Mouse (Mus musculus) gastrocnemius, postnatal 25 days (tissue): ENCODE results near the gene Adprhl2. TPM values are rescaled to one million over a fixed set of nuclear protein-coding genes. Genes with fewer than 3 reads are reported as not detected.

Experiments
- DNase-seq: peaks from one replicate; pipeline ENCODE4 v3.0.0; 2022
- long read RNA-seq, 2 experiments: library from polyadenylated mRNA; stranded (forward); transcript quantifications; one replicate each; pipeline ENCODE4 v2.0.0; 2021
- total RNA-seq, 2 experiments: library from RNA; stranded (reverse); gene quantifications; 1 replicate in 1 of 2; 2 replicates in 1 of 2; pipeline ENCODE4 v1.2.3; 2021

Gene Adprhl2
- total RNA-seq: 1 to 10 TPM; 7.4 to 8.4 TPM
- long read RNA-seq, experiment 1, transcript Adprhl2-201 (6 exons, 1,672 nt): major isoform, 6 of 8 reads
- long read RNA-seq, experiment 1, partial matches to known transcripts: 0 of 8 reads
- long read RNA-seq, experiment 1, other reads (novel, unspliced or antisense): 2 of 8 reads
- long read RNA-seq, experiment 2, transcript Adprhl2-201 (6 exons, 1,672 nt): major isoform, 14 of 17 reads
- long read RNA-seq, experiment 2, partial matches to known transcripts: 0 of 17 reads
- long read RNA-seq, experiment 2, other reads (novel, unspliced or antisense): 2 of 17 reads

DNA sequence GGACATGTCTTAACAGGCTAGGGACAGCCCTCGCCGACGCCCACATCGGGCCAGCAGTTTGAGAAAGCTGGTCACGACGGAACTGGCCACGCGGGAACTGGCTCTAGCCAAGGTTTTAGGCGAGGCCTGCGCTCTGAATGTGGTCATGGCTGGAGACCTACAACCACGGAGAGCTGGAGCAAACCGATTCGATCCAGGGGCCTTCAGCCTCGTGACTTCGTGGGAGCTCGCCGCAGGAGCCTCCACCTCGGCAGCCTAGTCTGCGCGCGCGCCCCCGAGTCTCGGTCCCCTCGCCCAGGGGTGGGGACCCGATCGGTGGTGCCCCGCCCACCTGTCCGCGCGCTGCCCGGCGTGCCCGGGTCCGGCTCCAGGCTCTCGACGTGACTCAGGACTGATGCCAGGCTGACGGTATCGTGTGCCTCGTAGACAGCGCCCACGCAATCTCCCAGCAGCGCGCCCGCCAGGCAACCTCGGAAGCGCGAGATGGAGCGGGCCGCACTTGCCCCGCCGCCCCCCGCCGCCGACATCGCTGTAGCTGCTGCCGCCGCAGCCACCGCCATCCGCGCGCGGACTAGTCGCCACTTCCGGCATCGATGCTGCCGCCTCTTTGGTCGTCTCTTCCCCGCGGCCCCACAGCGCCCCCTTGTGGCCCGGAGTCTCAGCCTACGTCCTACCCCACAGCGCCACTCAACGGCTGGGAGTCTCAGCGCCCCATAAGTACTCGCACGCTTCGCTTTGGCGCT, at the start of gene Adprhl2:
Gene Adprhl2, minus strand, starts transcription at position 593 of the 743 bp plus-strand sequence.
- DNase-seq: peak; percentile 94

DNA sequence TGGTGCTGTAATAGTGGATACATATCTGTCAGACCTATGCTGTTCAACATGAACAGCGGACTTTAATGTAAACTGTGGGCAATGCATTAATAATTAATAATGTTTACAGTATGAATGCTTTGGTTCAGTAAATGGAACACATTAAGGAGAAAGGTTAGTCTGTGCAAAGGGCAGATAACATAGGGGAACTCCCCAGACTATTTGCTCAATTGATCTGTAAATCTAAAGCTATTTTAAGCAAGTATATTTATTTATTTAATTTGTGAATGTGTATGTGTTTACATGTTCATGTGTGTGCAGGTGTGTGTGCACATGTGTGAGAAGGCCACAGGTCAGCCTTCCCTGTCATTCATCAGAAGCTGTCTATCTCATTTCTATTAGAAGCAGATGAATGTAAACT, 38.6 kb upstream of the Adprhl2 start:
- no peak for DNase-seq

DNA sequence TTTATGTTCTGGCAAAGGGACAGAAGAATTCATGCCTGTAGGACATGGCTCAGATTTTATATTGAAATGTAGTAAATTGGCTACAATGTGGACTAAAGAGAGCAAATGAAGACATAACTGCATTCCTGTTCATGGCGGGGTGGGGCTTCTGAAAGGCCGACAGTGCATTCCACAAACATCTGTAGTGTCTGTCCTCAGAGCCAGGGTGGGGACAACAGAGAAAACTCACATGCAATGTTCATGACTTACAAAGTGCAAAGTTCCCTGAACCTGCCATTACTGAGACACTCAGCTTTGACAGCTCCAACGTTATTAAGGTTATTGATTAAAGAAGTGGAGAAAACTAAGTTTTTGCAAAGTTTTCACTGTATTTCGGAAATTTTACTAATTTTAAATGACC, 21.9 kb upstream of the Adprhl2 start:
- DNase-seq: no peak

DNA sequence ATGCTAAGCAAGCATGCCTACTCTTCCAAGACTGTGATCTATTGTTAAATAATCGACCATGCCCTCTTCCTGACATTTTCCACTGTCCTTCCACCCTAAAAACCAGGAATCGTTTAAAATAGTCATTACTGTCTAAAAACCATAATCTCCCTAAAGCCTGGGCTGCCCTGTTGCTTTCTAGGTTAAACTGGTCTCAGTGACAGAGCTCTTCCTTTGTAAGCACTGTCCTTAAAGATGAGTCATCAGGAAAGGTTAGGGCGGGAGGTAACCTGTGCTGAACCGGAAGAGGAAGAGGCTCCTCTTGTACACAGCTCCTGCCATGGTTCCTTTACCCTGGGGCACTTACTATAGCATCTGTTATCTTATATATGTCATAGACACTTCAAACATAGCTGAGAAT, 18.0 kb upstream of the Adprhl2 start:
- DNase-seq: no peak

DNA sequence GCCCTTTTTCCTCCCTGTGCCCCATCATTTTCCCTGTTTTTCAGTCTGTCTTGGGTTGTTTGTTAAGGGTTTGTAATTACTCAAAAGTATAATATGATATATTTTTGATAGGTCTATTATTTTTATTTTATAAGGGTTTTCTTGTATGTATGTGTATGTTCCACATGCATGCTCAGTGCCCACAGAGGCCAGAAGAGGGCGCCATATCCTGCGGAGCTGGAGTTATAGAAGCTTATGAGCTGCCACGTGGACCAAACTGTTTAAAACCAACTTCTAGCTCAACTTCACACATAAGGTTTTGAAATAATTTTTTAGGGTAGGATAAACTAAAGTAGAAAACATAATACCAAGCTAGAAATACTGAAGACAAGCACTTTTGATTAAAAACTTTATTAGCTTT, 10.9 kb upstream of the Adprhl2 start:
- DNase-seq: no peak

DNA sequence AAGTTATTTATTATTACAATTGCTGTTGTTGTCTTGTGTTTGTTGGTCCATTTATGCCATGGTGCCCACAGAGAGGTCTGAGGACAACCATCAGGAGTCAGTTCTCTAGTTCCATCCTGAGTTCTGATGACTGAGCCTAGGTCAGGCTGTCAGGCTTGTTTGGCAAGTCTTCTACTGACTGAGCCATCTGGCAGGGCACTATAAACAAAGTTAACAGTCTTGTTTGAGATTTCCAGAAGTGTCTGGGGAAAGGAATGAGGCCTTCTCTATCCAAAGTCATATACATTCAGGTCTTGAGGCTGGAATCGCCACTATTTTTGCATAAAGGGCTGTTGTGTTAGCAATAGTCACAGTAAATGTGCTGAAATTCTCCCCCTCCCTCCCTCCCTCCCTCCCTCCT, 10.2 kb upstream of the Adprhl2 start:
- DNase-seq: no peak

DNA sequence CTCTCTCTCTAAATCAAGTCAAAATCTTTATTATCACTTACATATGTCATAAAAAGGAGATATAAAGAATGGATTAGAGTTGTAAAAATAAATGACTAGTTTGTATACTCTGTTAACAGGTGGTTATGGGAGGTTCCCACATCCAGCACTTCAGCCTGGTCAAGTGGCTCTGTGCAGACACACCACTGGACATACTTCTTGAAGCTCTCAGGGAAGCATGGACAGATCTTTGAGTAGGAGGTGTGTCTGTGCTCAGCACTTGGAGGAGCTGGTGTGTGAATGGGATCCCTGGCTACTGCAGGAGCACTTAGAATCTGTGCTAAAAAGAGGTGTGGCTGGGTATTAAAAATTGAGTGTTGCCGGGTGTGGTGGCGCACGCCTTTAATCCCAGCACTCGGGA, 8.8 kb upstream of the Adprhl2 start:
- no peak for DNase-seq

DNA sequence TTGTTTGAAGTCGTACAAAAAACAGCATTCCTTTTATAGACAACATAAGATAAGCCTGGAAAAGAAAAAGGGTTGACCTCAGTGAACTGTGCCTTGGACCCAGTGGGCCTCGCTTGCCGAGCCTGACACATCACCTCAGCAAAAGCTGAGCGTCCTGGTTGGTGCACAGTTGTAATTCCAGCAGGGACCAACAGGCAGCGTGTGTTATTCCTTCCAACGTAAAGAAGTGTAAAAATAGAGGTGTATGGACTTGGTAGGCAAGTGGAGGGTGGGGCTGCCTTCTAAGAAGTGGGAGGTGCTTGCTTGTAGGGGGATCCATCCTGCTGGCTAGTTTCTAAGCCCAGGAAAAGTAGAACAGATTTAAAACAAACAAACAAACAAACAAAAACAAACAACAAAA, 4.5 kb upstream of the Adprhl2 start:
- no peak for DNase-seq

DNA sequence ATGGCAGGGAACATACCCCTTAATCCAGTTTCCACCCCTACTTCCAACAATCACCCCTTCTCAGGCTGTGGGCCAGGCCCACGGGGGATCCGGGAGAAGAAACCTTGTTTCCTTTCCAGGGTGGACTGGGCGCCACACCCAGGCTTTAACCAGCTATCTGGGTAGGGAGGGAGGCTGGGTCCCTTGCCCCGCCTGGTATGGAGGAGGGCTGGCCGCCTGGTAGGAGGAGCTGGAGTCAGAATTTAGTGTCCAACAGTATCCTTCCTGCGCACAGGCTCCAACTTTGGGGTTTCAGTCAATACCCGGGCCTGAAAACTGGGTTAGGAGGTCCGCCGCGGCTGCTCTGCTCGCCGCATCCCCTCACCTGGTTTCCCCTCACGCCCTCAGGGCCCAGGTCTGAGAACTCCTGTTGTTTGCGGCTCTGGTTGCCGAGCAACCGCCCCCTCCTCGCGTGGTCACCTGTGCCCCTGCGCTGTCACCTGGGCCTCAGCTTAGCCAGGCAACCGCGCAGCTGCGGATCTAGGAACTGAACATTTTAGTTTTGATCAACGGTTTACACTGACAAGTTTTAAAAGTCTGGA, 3.9 kb upstream of the Adprhl2 start, which contains the start of gene Tekt2:
Gene Tekt2, minus strand, starts transcription at position 408 of the 581 bp plus-strand sequence.
- DNase-seq: peak; percentile 42

DNA sequence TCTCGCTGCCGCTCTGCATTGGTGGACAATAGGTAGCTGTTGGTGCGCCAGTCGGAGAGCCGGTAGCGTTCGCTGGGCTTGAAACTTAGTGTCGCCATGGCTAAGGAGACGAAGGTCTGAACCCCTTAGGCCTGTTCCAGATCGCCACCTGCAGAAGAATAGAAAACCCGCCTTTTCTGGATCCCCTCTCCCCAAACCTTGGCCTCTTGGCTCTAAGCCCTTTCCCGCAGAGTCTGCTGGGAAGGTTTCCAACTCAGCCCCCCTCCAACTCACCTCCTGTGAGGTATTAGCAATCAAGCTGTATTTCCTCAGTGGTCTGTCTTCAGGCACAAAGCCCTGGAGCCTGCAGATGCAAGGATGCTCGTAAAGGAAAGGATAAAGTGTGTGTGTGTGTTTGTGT, 3.4 kb upstream of the Adprhl2 start:
- no peak for DNase-seq

DNA sequence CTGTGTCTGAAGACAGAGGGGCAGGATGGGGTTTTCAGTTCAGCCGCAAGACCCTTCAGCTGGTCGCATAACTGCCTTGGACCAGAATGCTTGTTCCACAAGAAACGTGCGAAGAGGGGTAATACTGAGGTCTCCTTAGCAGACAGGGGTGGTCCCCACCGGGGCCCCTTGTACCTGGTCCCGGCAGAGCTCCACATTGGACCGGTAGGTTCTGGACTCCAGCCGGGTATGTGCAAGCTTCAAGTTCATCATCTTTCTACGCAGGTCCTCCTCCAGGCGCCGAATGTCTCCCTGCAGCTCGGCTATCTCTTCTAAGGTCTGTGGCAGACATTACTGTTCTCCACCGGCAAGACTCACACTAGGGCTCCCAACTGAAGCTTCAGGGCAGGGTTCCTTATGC, 1.1 kb upstream of the Adprhl2 start:
- DNase-seq: no peak

DNA sequence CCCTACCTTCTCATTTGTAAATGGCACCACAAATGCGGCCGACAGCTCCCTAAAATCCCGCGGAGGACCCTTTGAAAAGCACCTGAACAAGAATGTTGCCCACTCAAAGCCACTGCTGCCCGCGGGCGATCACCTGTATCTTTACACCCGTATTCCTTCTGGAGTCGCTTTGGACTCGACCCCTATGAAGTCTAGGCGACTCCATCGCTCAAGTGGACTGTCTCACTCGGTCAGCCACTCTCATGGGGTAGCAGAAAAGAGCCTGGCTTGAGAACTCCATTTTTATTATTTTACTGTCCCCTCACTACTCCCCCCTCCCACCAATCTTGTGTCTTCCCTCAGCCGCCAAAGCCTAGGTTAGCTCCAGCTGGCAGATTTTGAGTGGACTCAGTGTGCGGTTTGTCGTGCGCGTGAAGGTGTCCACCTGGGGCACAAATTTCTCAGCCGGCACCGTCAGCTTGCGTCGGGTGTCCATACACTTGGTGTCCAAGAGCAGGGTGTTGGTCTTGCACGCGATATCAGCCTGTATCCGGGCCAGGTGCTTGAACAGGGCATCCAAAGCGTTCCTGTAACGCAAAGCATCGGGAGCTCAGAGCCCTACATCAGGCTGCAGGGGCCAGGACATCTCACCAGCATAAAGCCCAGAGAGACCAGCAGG, 480 bp upstream of the Adprhl2 start:
- DNase-seq: peak; percentile 9

DNA sequence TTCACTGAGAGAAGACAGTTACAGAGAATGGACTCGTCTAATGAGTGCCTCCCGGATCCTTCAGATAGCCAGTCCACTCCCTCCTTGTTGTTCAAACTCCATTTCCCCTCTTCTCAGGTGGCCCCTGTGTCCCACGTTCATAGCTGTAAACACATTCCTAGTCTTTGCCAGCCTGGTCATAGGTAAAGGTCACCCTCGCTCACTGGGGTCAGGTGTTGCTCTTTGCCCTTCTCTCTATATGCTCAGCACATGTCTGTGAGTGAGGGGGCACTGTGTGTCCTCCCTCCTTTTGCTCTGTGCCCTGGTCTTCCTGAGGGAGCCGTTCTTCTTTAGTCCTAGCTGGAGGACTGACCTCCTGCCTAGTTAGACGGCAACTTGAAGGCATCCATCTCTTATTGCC, 1.7 kb downstream of the Adprhl2 start:
- DNase-seq: no peak

DNA sequence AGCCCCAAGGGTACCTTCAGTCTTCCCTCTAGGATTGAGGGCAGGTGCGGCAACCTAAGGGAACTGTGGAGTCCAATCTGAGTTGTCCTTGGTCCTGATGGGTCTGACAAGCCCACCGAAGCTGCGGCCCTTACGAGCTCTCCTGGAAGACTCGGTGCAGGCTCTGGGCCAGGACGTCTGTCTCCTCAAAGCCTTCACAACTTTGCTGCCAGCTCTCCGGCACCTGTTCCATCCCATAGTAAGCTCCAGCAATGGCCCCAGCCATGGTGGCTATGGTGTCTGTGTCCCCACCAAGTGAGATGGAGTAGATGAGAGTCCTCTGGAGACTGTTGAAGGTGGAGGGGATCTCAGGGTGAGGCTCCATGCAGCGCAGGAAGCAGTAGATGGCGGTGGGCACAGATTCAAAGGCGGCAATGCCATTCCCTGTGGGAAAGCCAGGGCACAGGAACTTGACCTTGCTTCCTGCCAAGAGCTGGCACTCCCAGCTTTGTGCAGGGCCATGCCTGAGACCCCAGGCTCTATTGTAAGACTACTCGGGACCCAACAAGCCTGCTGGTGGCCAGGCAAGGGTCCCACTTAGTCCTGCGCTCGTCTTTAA, 5.0 kb downstream of the Adprhl2 start:
- no peak for DNase-seq

DNA sequence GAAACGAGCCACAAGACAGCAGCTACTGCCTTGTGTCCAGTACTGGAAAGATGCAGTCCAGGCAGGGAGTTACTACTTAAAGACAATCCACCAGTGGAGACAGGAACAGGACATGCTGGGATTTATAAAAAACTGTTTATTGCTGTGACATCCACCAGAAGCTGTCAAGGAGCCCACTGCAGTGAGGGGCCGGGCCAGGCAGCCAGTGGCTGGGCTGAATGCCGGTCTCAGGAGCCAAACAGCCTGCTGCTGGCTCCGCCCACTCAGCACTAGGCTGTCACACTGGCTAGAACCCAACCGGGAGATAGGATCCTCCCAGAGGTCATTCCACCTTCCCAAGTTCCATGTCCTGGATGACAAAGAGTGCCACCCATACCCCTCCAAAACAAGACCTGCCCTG, 5.6 kb downstream of the Adprhl2 start:
- no peak for DNase-seq

DNA sequence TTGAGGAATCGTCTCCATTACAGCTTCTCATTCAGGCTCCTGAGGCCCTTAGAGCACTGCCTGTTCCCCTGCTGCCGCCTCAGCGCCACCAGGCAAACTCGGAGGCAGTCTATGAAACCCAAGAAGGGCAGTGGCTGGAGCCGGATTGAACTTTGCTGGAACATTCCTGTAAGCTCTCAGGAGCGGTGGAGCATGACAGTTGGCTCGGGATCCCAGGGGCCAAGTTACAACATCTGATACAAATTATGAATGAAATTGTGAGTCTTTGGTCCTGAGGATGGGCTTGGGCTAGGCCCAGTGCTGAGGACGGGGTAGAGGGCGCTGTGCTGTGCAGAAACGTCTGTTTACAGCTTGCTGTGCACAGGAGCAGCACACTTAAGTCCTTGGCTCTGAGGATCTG, 7.1 kb downstream of the Adprhl2 start:
- peak; percentile 79 for DNase-seq

DNA sequence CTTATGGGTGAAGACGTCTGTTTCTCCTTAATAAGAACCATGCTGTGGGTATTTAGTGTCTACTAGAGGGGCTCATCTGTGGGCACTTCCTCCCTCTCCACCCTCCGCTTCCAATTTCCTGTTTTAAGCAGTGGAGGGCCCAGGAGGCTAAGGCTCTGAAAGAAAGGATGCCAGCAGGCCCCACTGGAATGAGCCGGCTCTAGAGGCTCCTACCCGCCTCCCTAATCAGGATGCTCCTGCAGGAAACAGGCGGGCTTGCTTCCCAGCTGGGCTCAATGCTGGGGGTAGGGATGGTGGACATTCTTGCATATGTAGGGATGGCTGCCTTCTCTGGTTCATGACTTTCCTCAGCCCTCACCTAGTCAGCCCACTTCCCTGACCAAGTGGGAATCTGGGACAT, 8.3 kb downstream of the Adprhl2 start:
- no peak for DNase-seq

DNA sequence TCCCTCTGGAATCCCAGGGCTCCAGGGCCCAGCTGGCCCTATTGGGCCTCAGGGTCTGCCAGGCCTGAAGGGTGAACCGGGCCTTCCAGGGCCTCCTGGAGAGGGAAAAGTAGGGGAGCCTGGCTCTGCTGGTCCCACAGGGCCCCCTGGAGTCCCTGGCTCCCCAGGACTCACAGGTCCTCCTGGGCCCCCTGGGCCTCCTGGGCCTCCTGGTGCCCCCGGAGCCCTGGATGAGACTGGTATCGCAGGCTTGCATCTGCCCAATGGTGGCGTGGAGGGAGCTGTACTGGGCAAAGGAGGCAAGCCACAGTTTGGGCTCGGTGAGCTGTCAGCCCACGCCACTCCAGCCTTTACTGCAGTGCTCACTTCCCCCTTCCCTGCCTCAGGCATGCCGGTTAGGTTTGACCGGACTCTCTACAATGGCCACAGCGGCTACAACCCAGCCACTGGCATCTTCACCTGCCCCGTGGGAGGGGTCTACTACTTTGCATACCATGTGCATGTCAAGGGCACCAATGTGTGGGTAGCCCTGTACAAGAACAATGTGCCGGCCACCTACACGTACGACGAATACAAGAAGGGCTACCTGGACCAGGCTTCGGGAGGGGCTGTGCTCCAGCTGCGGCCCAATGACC, 9.8 kb downstream of the Adprhl2 start:
- DNase-seq: no peak

DNA sequence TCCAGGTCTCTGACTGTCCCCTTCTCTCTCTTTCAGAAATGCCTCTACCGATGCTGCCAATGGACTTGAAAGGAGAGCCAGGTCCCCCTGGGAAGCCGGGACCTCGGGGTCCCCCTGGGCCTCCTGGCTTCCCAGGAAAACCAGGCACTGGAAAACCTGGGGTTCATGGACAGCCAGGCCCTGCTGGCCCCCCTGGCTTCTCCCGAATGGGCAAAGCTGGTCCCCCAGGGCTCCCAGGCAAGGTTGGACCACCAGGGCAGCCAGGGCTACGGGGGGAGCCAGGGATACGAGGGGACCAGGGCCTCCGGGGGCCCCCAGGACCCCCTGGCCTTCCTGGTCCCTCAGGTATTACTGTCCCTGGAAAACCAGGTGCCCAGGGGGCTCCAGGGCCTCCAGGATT, 11.2 kb downstream of the Adprhl2 start:
- DNase-seq: no peak

DNA sequence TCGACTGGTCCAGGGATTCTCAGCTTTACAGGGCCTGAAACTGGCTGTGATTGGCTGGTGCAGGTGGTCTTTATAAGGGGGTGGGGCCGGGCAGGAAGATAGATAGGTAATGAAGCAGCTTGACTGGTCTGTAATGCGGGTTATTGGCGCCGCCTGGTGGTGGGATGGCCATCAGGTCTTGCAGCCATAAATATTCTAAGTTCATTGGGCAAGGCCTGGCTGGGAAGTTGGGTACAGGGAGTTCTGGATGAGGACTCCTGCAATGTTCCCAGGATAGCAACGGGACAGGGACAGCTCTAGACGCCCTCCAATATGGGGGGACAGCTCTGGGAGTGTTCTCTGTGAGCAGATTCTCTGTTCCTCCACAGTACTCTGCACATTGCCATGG, 11.6 kb downstream of the Adprhl2 start:
- DNase-seq: peak; percentile 84

DNA sequence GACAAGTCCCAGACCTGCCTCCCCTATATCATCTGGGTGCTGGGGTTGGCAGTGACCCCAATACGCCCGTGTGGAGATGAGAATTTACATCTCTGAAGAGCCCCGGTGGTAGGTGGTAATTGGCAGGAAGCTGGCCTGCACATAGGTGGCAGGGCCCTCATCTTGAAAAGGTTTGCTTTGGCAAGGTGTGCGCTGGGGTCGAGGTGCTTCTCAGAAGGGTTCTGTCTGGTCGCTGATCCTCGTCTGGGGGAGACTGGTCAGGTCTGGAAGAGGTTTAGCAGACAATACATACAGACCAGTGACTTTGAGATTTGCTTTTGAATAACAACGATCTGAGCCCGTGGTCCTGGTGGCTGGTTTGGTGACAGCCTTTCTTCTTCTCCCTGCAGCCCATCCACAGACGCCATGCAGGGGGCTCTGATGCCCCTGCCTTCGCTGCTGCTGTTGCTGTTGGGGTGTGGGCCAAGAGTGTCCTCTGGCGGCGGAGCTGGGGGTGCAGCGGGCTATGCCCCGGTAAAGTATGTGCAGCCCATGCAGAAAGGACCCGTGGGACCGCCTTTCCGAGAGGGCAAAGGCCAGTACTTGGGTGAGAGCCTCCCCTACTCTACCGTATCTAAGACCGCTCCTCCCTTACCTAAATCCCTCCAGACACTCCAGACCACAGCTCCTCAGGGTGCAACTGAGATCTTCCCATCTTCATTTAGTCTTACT, 12.1 kb downstream of the Adprhl2 start:
- no peak for DNase-seq
